Mouse (Mus musculus): Measurements from ENCODE around the gene Alox12e.

The Alox12e gene

DNA sequence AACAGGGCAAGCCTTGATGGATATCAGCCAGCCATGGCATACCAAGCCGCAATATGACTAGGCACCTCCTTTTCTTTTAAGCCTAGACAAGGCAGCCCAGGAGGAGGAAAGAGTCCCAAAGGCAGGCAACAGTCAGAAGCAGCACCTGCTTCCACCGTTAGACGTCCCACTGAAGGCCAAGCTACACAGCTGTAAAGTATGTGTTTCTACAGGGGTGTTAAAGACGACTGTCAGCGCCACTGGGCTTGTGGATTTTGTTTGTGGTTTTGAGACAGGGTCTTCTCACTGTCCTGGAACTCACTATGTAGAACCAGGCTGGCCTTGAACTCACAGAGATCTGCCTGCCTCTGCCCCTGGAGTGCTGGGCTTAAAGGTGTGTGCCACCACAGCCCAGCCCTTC, 36.7 kb downstream of the Alox12e start:
- 88% methylated on average over 5 of the region's 5 CpGs for WGBS

- 76% methylated on average over 3 of the region's 3 CpGs for WGBS
Measured at GRCm38 (mm10) chr11:70284757-70285156, 37.7 kb downstream of the Alox12e start.

GRCm38 (mm10) chr11:70283666-70284065, 38.8 kb downstream of the Alox12e start:
- WGBS, result 86% methylated on average over 4 of the region's 4 CpGs

DNA sequence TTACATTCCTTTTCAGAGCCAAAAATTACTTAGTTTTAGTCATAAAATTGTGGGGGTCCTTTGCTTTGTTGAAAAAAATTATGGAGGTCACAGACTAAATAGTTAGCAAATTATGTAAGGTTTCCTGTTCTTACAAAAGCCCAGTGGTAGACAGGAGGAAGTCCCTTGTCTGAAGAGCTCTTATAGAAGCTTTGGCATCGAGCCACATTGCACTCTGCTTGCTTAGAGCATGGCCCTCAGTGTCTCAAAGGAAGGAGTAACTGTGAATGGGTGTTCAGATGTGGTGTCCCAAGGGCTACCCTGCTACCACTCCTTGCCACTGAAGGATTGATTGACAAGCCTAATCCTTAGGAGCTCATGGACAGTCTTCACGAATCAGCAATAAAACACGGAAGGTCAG, 42.0 kb downstream of the Alox12e start:
- 68% methylated on average over 3 of the region's 3 CpGs for WGBS

DNA sequence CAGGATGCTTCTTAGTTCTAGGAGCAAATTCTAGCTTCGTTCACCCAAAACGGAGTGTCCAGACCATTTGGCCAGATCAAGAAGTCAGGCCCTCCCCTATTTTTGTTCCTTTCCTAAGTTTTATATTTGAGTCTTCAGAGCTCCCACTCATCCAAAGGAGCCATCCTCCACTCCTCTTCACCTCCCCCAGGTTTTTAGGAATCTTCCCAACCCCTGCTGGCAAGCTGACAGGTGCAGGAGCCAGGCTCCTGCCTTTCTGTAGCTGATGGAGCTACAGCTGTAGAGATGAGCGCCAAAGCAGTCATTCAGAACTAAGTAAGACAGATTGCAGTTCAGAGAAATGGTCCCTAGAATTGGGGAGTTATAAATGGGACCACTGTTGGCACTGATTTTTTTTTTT, 43.5 kb downstream of the Alox12e start:
- WGBS, result 69% methylated on average over 3 of the region's 3 CpGs

- 79% methylated on average over 7 of the region's 7 CpGs for WGBS
Measured at GRCm38 (mm10) chr11:70271641-70272040, 50.8 kb downstream of the Alox12e start.

GRCm38 (mm10) chr11:70266405-70266804, 56.0 kb downstream of the Alox12e start:
- 63% methylated on average over 1 of the region's 1 CpGs for WGBS

DNA sequence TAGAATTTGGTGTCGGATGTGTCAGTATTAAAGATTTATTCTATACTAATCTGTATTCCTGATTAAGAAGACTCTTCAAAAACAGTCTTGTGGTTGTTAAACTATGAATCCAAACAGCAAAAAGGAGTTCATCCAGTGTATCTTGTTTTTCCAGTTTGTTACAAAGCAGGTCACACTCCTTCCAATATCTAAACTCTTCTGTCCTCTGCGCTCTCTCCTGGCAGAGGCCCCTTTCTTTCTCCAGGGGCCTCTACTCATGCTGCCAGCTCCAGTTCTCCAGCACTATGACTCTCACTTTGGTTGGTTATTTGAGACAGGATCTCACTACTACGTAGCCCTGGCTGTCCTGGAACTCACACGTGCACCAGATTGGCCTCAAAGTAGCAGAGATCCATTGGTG, 56.6 kb downstream of the Alox12e start:
- WGBS, result 85% methylated on average over 4 of the region's 4 CpGs
